Mouse (Mus musculus) right cerebral cortex, adult 2 months (tissue): ENCODE measurements at regions not wholly inside any gene's neighbourhood (a gene's known extent, or its start where the extent isn't known, plus 50 kb on each side); places are given as distances from the start of the nearest gene placed in this dataset.

ENCODE experiments used
- DNase-seq, 2 experiments: peaks; one replicate each; pipeline ENCODE4 v3.0.0; 2021 to 2022; ENCODE audit warnings: low spot score in 2 of 2

DNA sequence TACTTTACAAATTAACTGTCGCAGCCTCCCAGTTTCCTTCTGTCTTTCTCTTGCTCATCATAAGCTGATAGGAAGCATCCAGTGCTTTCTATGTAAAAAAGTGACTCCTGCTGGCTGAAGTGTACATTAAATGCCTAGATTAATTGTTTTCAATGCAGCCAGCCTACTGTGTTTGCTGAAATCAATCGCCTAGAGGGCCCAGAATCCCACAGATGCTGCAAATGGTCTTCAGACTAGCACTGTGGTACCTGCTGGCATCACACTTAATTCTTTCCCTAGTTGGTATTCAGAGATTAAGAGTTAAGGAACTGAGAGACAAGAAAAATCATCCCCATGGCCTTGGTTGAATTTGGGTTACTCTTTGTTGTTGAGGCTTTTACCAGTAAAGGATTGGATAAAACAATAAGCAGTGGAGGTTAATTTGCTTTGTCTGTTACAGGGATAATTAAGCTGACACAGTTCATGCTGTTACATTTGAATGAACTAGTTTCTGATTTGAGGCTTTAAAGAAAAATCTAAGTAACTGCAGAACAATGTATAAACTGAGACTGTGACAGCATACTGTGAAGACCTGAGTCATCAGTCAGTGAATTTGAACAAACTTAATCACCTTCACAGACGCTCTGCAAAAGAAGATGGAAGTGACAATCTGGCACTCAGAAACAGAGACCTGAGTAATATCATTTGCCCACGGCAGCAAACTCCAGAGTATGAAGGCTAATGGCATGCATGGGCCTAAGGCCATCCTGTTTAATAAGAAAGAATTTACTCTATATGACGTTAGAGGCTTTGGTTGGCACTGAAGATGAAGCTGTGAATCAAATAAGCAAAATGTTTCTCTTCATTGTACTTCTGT lies 339.0 kb upstream of the Ddi1 start:
- DNase-seq = no peak
